Mouse (Mus musculus) stomach, embryonic 14.5 days (tissue): ENCODE results near the gene Amfr. TPM values are rescaled to one million over a fixed set of nuclear protein-coding genes. Genes with fewer than 3 reads are reported as not detected.
"Not testable (repeated sequence)": the region's sequence is repeated elsewhere in the genome, so short reads cannot be mapped to it uniquely, and the experiment has no call there.

ENCODE experiments used
- ATAC-seq: fragments of 200-750 bp; cut with Nextera tagmentation; 2 replicates; pipeline ENCODE4 v1.8.0; 2017; ENCODE audit warnings: low read depth, moderate TSS enrichment; ENCODE audit not compliant: insufficient number of reproducible peaks, insufficient read depth, low FRiP score
- H3K27ac ChIP-seq: fragments of 300-500 bp; sonication (generic); 2 replicates; pipeline ENCODE4 v1.5.1; 2014; ENCODE audit warnings: mild to moderate bottlenecking, low read length, moderate library complexity, mixed read lengths
- H3K27me3 ChIP-seq: fragments of 300-500 bp; sonication (generic); 2 replicates; pipeline ENCODE4 v1.6.1; 2014; ENCODE audit warnings: low read length, control low read depth, mixed read lengths; ENCODE audit not compliant: control insufficient read depth, insufficient read depth
- H3K36me3 ChIP-seq: fragments of 300-500 bp; sonication (generic); 2 replicates; pipeline ENCODE4 v1.6.1; 2014; ENCODE audit warnings: mild to moderate bottlenecking, control low read depth, low read length, moderate library complexity, mixed read lengths; ENCODE audit not compliant: control insufficient read depth, insufficient read depth
- H3K4me1 ChIP-seq: fragments of 300-500 bp; sonication (generic); 2 replicates; pipeline ENCODE4 v1.6.1; 2014; ENCODE audit warnings: low read length, control low read depth, mixed read lengths; ENCODE audit not compliant: control insufficient read depth, insufficient read depth
- H3K4me2 ChIP-seq: fragments of 300-500 bp; sonication (generic); replicated peaks from 2 replicates; pipeline ENCODE4 v1.6.1; 2014; ENCODE audit warnings: low read depth, low read length, control low read depth
- H3K4me3 ChIP-seq: fragments of 300-500 bp; sonication (generic); 2 replicates; pipeline ENCODE4 v1.5.1; 2014; ENCODE audit warnings: low read depth, low read length, control low read depth
- H3K9ac ChIP-seq: fragments of 300-500 bp; sonication (generic); replicated peaks from 2 replicates; pipeline ENCODE4 v1.6.1; 2014; ENCODE audit warnings: low read depth, mild to moderate bottlenecking, control low read depth, low read length, moderate library complexity, mixed read lengths
- H3K9me3 ChIP-seq: fragments of 300-500 bp; sonication (generic); 2 replicates; pipeline ENCODE4 v1.6.1; 2016; ENCODE audit warnings: low read depth, low read length, control low read depth; ENCODE audit not compliant: control insufficient read depth
- WGBS: fragments of 180-500 bp; shearing (Covaris S2); extraction: QIAGEN DNeasy Blood & Tissue Kit; methylation state at CpG from one replicate; pipeline ENCODE4 v1.1.7; 2014; 5-methylcytosine and 5-hydroxymethylcytosine counted together
- polyA plus RNA-seq: library from polyadenylated mRNA; unstranded; fragments of >200 nt; fragmentation: Nextera tagmentation; extraction: Ambion mirVana; gene quantifications from 2 replicates; pipeline ENCODE4 v1.2.1, GENCODE M21; 2014

Gene Amfr
- polyA plus RNA-seq, result 41.9 and 46.3 TPM in 2 replicates

DNA sequence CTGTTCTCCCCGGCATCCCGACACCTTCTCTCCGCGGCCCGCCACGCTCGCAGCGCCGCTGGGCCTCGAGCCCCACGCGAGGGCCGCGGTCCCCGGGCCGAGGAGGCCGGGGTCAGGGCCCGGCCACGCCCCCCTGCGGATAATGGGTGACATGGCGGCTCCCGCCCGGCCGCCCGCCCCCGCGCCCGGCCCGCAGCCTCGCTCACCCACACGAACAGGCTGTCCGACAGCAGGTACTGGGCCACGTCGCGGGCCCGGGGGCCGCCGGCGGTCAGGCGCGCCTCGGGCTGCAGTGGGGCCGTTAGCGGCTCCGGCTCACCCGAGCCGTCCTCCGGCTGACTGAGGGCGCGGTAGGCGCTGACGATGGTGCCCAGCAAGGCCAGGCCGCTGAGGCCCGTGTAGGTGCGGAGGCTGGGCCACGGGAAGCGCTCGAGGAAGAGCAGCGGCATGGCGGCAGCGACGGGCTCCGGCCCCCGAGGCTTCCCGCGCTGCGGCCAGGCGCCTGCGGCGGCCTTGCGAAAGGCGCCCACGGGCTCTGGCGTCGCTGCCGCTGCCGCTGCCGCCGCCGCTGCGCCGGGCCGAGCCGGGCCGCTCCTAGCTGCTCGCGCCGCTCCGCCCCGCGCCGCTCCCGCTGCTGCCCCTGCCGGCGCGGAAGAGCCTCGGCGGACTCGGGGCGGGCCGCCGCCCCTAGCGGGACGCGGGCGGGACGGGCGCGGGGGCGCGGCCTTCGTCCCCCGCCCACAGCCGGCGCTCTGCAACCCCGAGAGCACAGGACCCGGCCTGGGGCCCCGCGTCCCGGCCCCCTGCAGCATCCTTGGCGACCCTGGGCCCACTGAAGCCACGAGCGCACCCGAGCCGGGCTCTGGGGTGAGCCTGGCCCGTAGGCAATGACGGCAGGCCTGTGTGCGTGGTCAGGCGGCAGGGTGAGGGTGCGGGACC is at the start of gene Amfr:
Gene Amfr, minus strand, starts transcription at position 830 of the 939 bp plus-strand sequence.
- H3K9ac ChIP-seq, result peak within 1 kb of the TSS; percentile 96
- H3K4me2 ChIP-seq, result peak within 1 kb of the TSS; percentile 87
- H3K27ac ChIP-seq, result peak within 1 kb of the TSS; percentile 93
- no peaks in the 10 kb centered on the region for H3K36me3 ChIP-seq
- H3K4me3 ChIP-seq, result peak within 1 kb of the TSS; percentile 94
- ATAC-seq, result peak; percentile 91
- no peaks in the 10 kb centered on the region for H3K9me3 ChIP-seq
- WGBS, result under 1% methylated on average over 108 of the region's 130 CpGs
- no peaks in the 10 kb centered on the region for H3K27me3 ChIP-seq
- H3K4me1 ChIP-seq, result peaks cover 20% of the 10 kb centered on the region

DNA sequence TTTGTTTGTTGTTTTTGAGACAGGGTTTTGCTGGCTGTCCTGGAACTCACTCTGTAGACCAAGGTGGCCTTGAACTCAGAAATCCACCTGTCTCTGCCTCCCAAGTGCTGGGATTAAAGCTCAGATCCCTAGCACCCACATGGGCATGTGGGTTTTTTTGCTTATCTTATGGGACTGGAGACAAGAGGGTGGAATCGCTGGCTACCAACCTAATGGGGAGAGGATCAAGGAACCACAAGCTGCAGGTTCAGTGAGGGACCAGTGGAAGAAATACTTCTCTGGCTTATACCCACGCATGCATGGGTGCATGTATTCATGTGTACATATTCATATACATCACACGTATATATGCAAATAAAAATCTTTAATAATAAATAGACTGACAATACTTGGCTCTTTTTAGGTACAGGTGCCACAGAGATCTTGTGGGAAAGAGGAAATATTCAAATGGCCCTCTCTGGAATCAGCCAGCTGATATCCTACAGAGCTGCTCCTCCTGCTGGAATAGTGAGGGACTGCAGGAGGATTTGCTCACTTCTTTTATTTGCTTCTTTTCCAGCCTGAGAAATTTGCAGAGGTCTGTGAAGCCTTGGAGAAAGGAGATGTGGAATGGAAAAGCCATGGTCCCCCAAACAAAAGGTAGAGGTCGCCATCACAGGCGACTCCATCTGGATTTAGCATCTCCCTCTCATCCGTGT is 44.7 kb upstream of the Amfr start:
- Histone ChIP-seq H3K9ac (no peak overlapping the region), H3K27me3 (no peaks in the 10 kb centered on the region), H3K9me3 (no peaks in the 10 kb centered on the region), H3K27ac (no peak overlapping the region), H3K36me3 (peaks cover 13% of the 10 kb centered on the region; the same call in 1 of the 2 replicates), H3K4me1 (no peaks in the 10 kb centered on the region), H3K4me3 (no peak overlapping the region), H3K4me2 (no peak overlapping the region)
- ATAC-seq, result no peak
- 62% methylated on average over 6 of the region's 6 CpGs for WGBS

DNA sequence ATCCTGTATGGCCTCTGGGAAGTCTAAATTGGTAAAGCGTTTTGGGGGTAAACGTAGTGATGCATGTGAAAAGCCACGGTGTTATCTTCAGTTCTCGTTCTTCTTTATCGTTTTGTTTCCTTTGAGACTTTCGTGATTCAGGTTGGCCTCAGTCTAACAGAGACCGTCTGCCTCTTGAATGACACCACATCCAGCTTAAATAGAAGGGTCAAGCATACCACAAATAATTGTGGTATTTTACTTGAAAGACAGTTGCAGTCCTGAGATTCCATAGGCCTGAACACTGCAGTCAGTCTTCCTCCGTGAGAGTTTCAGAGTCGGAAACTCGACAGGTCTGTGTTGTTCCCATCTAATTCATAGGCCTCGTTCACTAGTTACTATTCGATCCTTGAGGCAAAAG is 40.1 kb upstream of the Amfr start:
- no peak for ATAC-seq
- no peaks in the 10 kb centered on the region for H3K9me3 ChIP-seq
- no peak overlapping the region for H3K4me3 ChIP-seq
- 79% methylated on average over 12 of the region's 12 CpGs for WGBS
- H3K4me1 ChIP-seq, result no peaks in the 10 kb centered on the region
- peaks cover 8% of the 10 kb centered on the region; the same call in 1 of the 2 replicates for H3K36me3 ChIP-seq
- H3K9ac ChIP-seq, result no peak overlapping the region
- H3K4me2 ChIP-seq, result no peak overlapping the region
- H3K27ac ChIP-seq, result no peak overlapping the region
- no peaks in the 10 kb centered on the region for H3K27me3 ChIP-seq

DNA sequence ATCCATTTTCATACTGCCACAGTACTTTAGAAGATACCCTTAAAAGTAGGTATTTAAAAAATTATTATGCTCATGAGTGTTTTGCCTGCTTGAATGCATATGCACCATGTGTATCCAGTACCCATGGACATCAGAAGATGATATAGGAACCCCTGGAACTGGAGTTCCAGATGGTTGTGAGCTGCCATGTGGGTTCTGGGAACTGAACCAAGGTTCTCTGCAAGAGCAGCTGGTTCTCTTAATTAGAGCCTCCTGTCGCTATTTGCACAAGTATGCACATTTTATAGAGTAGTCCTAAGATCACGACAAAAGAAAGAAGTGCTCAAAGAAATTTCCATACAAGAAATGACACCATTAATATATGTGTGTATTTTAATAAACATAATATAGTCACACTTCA is 35.2 kb upstream of the Amfr start:
- Histone ChIP-seq H3K4me3 (no peak overlapping the region), H3K4me2 (no peak overlapping the region), H3K9ac (no peak overlapping the region), H3K27me3 (no peaks in the 10 kb centered on the region), H3K27ac (no peak overlapping the region), H3K36me3 (0 out of 2 replicates have a peak, but pooled peaks cover 2% of the 10 kb centered on the region), H3K9me3 (no peaks in the 10 kb centered on the region), H3K4me1 (no peaks in the 10 kb centered on the region)
- no peak for ATAC-seq
- 78% methylated on average over 2 of the region's 2 CpGs for WGBS

DNA sequence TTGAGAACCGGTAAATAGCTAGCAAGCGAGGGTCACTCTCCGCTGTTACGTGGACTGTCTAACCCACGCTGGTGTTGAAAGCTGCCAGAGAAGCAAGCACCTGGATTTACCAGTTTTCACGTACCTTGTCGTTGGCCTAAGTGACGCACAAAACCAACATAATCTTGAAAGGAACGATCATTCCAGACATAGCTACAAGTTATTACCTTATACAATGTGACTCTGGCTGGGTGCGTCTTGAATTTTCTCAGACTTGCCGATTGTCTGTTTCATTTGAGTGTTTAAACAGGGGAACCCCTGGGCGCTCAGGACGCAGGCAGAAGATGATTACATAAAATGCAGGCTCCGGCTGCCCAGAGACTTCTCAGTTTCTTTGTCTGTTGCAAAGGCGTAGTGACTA is 25.2 kb upstream of the Amfr start:
- Histone ChIP-seq H3K27ac (no peak overlapping the region), H3K4me1 (peaks cover 13% of the 10 kb centered on the region; the same call in 1 of the 2 replicates), H3K9me3 (no peaks in the 10 kb centered on the region), H3K36me3 (no peaks in the 10 kb centered on the region), H3K27me3 (no peaks in the 10 kb centered on the region), H3K9ac (peak overlapping the region; percentile 46), H3K4me2 (peak overlapping the region; percentile 88), H3K4me3 (peak overlapping the region; percentile 76)
- 6% methylated on average over 15 of the region's 15 CpGs for WGBS
- no peak for ATAC-seq

DNA sequence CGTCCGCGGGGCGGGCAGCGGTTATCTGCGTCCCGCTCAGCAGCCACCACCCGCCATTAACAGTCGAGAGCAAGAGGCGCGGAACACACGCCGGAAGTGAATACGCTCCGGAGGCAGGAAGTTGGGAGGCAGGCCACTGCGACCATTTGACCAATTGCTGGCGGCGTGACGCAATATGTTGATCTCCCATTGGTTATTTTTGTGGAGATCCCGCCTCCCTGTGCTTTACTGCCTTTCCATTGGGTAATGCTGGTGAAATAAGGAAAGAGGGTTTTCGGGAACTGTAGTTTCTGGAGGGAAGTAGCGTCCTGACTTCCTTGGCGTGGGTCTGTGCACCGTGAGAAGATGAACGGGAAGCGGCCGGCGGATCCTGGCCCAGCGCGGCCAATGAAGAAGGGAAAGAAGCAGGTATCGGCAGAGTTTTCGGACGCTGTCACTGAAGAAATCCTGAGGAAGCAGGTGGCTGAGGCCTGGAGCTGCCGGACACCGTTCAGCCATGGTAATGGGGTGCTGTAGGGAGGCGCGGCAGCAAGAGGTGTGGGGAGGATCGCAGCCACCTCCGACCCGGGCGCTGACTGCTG is 24.4 kb upstream of the Amfr start, which contains the start of the genes Nudt21 and Ogfod1:
Gene Nudt21, minus strand, starts transcription at position 88 of the 581 bp plus-strand sequence.
Gene Ogfod1, plus strand, starts transcription at position 255 of the 581 bp plus-strand sequence.
- H3K27ac ChIP-seq, result peak within 1 kb of the TSS; percentile 63; the same call in 1 of the 2 replicates
- H3K4me1 ChIP-seq, result peaks cover 13% of the 10 kb centered on the region; the same call in 1 of the 2 replicates
- H3K9me3 ChIP-seq, result no peaks in the 10 kb centered on the region
- peak within 1 kb of the TSS; percentile 76 for H3K4me3 ChIP-seq
- H3K27me3 ChIP-seq, result no peaks in the 10 kb centered on the region
- 0% methylated on average over 39 of the region's 41 CpGs for WGBS
- no peaks in the 10 kb centered on the region for H3K36me3 ChIP-seq
- peak within 1 kb of the TSS; percentile 88 for H3K4me2 ChIP-seq
- peak within 1 kb of the TSS; percentile 60 for H3K9ac ChIP-seq
- peak; percentile 99 for ATAC-seq

DNA sequence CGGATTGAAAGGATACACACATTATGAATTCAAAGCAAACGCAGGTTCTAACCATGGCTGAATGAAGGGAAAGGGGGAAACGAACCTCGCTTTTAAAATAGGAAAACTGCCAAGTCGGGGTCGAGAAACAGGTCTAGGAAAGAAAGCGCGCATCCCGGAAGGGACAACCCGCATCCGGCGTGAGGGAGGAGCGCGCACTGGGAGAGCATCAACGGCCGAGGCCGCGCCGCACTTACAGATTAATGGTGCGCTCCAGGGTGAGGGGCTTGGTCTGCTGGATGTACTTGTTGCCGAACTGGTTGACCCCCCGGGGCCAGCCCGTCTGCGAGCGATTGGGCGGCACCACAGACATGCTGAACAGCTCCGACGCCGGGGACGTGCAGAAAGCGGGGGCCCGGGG is 23.9 kb upstream of the Amfr start:
- peak overlapping the region; percentile 60 for H3K9ac ChIP-seq
- not testable (repeated sequence) for H3K9me3 ChIP-seq, H3K27me3 ChIP-seq, H3K36me3 ChIP-seq
- WGBS, result under 1% methylated on average over 21 of the region's 32 CpGs
- peak overlapping the region; percentile 76 for H3K4me3 ChIP-seq
- peak overlapping the region; percentile 63; the same call in 1 of the 2 replicates for H3K27ac ChIP-seq
- peak overlapping the region; percentile 61 for H3K4me2 ChIP-seq
- H3K4me1 ChIP-seq, result peaks cover 13% of the 10 kb centered on the region; the same call in 1 of the 2 replicates
- ATAC-seq, result peak; percentile 87

DNA sequence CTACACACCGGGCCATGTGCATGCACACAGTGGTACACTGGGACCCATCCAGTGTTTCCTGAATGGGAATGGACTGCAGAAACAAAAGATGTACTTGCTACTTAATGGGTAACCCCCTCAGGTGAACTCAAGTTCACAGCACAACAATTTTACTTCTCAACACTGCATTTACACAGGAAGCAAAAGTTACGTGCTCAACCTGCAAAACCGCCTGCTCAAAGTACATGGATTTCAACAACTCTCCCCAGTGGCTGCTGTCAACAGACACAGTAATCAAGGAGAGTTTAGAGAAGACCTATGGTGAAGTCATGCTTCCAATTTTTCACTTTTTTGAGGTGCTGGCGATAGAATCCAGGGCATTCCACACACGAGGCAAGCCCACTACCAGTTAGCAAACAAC is 22.6 kb upstream of the Amfr start:
- Histone ChIP-seq H3K36me3 (peaks cover 3% of the 10 kb centered on the region), H3K9me3 (no peaks in the 10 kb centered on the region), H3K27me3 (no peaks in the 10 kb centered on the region), H3K4me3 (peak overlapping the region; percentile 3; the same call in 1 of the 2 replicates), H3K4me2 (peak overlapping the region; percentile 61), H3K4me1 (peaks cover 13% of the 10 kb centered on the region; the same call in 1 of the 2 replicates), H3K9ac (no peak overlapping the region), H3K27ac (no peak overlapping the region)
- 58% methylated on average over 5 of the region's 5 CpGs for WGBS
- no peak for ATAC-seq
